Mouse (Mus musculus): ENCODE results near the gene Htr5a.

Htr5a gene

DNA sequence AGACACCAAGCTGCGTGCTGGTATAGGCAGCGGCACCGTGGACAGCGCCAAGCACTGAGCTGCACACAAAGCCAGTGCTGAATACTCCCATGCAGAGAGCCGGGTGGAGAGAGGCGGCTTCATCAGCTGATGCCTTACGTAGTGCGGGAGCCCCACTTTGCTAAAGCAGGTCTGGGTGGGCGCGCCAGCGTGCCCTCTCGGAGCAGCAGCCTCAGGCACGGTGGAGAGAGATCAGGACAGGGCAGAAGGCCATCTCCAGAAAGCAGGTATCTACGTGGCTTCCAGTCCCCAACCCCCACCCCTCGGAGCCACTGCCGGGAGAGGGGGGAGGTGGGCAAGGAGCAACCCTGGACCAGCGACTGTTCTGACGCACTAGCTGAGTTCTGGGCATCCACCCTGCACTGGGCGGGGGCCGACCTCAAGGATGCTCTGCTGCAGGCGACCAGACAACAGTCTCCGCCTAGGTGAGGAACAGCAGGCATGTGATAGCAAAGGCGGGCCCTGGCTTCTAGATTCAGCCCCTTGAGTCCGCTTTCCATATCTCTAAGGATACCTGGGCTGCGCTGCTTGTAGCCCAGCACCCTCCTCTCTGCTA, at the start of gene Htr5a:
Htr5a (plus strand) TSS at position 449 of the 595 bp plus-strand sequence.
- DNase-seq: peak; percentile 47

DNA sequence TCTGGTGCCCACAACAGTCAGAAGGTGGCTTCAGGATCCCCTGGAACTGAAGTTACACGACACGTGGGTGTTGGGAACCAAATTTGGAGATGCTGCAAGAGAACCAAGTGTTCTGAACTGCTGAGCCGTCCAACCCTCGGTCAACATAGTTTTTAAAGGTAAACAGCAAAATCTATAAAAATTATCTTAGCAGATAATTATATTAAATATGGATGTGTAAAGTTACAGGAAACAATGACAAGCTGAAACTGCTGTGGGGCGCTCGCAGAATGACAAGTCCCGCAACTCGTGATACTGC, 49.8 kb upstream of the Htr5a start:
- DNase-seq: no peak

DNA sequence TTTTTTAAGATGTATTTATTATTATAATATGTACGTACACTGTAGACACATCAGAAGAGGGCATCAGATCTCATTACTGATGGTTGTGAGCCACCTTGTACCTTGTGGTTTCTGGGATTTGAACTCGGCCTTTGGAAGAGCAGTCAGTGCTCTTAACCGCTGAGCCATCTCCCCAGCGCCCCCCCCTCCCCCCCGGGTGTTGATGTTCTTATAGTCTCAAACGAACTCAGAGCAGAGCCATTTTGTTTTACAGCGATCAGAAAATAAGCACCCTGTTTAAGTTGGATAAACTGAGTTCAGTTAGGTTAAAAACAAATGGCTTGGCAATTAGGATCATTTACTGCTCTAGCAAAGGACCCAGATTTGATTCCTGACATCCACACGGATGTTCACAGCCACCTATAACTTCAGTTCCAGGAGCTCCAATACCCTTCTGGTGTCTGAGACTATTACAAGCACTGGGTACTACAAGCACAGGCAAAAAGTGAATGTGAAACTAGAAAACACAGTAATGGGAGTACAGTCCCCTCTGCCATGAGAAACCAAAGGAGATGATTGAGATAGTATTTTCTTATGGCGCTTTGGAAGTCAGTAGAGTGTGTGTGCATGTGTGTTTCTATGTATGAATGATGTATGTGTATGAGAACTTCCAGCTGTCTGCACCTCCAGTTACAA, 49.3 kb upstream of the Htr5a start:
- DNase-seq: no peak

DNA sequence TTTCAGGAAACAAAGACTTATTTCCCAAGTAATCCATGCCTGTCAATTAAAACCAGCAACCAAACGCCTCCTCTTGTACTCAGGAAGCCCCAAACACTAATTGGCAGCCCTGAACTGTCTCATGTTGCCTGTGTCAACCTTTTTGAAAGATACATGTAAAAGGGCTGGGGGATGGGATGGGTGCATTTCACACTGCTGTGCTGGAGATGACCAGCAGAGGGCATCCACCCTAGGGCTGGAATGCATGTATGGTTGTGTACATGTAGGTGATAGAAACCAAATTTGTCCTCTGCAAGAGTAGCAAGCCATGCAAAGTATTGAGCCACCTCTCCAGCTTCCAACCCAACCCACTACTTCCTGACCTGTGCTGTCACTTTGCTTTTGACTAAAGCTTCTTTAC, 48.0 kb upstream of the Htr5a start:
- DNase-seq: peak; percentile 68

DNA sequence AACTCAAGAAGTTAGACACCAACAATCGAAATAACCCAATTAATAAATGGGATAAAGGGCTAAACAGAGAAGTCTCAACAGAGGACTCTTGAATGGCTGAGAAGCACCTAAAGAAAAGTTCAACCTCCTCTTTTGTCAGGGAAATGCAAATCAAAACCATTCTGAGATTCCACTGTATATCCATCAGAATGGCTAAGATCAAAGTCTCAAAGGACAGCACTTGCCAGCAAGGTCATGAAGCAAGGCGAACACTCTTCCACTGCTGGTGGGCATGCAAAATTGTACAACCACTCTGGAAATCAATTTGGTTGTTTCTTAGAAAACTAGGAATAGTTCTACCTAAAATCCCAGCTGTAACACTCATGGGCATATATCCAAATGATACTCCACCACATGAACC, 27.7 kb upstream of the Htr5a start:
- DNase-seq: no peak

DNA sequence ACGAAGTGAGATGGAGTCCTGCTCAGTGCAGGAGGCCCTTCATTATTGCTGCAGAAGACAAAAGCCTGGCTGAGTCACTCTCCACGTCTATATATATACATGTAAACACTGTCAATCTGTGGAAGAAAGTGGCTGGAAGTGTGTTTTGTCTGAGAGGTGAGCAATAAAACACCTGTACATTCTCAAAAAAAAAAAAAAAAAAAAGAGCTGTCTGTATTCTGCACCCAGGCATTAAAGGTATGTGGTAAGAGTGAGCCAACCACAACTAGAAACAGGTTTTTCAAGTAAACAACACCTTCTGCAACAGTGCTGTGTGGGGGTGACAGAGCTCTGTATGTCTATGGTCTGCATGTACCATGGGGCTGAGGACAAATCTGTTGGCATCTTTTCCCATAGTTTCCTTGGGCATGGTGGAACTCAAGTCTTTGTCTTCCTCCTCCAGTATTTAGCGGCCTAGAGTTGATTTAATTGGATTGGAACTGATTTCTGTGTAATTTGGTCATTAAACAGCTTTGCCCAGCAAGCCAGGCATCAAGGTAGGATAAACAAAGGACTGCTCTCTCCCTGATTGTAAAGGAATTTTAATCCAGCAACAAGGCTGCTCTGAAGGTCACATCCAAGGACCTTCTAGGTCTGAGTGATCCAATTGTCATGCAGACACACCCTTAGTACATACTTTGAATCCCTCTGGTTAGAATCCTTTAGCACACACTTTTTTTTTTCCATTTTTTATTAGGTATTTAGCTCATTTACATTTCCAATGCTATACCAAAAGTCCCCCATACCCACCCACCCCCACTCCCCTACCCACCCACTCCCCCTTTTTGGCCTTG, 22.9 kb upstream of the Htr5a start:
- DNase-seq: no peak

DNA sequence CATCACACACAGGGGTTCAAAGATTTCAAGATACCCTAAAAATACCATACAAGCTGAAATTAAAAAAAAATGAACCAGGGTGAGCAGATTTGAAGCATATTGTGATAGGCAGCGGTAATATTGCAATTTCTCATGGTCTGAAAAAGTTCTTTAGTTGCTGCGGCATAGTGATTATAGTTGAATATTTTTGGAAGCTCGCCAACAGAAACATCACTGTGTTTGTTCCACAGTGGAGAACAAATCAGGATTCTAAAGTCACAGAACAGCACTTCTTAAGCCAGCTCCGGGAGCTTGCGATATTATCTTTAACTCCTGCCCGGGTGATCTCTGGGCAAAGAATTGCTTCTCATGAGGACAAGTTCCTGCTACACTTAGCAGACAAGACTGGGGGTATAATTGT, 20.8 kb upstream of the Htr5a start:
- DNase-seq: no peak

DNA sequence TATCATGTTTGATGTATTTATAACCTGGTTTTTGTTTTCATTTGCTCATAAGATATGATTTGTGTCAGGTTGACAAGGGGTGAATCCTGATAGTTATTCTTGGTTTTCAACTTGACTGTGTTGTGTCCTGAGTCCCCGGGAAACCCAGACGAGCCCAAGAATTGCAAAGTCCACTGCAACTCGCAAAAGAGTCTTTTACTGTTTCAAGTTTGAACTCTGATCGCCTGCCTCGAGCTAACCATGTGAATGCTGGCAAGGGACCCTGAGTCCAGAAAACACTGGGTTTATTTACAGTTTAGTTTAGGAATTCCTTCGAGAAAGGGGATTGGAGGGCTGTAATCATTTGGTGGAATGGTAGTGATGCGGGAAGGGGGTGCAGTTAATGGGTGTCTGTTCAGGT, 14.0 kb upstream of the Htr5a start:
- DNase-seq: no peak

DNA sequence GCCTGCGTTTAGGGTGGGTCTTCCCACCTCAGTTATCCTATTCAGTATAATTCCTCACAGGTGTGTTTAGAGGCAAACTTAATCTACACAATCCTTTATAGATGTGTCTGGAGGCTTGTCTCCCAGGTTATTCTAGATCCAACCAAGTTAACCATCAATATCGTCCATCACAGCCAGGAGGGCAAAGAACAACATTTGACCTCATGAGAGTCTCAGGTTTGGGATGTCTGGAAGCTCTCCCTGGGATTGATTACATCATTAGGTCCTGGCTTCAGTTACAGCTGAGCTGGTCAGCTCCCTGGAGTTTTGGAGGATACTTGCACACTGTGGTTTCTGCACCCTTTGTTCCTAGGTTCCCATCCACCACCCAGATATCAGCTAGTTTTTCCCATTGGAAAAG, 6.9 kb upstream of the Htr5a start:
- DNase-seq: no peak

DNA sequence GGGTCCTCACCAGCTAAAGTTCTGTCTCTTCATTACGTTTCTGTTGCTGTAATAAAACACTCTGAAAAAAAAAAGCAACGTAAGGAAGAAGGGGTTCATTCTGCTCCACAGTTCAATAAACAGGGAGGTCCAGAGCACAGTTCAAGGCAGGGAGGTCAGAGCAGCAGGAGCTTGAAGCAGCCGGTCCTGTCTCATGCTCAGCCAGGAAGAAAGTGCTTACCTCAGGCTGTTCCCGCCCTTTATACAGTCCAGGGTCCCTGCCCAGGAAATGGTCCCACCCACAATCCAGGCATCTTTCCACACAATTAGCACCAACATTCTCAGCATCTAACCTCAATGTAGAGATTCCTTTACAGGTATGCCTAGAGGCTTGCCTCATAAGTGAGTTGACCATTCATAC, 3.9 kb upstream of the Htr5a start:
- no peak for DNase-seq

DNA sequence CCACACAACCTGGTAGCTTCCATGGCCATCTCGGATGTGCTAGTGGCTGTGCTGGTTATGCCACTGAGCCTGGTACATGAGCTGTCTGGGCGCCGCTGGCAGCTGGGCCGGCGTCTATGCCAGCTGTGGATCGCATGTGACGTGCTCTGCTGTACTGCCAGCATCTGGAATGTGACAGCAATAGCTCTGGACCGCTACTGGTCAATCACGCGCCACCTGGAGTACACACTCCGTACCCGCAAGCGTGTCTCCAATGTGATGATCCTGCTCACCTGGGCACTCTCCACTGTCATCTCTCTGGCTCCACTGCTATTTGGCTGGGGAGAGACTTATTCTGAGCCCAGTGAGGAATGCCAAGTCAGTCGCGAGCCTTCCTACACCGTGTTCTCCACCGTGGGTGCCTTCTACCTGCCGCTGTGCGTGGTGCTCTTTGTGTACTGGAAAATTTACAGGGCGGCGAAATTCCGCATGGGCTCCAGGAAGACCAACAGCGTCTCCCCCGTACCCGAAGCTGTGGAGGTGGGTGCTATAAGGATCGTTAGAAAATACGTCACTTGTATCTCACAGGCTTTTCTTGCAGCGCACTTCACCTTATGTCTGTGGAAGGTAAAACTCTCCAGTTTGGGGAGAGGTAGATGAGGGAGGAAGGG, 847 bp downstream of the Htr5a start:
- DNase-seq: peak; percentile 11

DNA sequence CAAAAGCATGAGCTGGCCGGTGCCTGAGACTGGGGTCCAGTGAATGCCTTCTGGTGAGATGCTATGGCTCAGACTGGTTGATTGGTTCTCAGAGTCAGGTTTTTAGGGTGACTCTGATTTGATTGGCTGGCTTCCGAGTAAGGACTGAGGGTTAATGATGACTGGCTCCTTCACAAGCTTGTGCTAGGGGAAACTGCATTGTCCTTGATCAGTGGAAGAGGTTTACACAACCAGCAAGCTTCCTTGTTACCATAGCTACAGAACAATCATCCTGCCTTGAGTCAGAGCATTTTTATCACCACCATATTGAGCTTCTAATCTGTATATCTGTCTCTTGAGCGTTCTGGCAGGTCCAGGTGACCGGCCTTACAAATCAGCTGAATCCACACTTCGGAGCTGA, 5.0 kb downstream of the Htr5a start:
- DNase-seq: no peak

DNA sequence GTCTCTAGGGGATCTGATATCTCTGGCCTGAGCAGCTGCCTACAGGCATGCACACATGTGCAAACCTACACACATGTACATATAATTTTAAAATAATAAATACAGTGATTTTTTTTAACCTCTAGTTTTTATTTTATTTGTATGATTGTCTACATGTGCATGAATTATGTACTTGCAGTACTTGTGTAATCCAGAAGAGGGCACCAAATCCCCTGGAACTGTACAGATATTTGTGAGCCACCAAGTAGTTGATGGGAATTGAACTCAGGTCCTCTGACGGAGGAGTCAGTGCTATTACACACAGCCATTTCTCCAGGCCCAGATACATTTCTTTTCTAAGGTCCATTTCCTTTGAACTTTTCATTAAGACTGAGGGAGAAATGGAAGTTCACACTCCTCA, 12.3 kb downstream of the Htr5a start:
- DNase-seq: no peak

DNA sequence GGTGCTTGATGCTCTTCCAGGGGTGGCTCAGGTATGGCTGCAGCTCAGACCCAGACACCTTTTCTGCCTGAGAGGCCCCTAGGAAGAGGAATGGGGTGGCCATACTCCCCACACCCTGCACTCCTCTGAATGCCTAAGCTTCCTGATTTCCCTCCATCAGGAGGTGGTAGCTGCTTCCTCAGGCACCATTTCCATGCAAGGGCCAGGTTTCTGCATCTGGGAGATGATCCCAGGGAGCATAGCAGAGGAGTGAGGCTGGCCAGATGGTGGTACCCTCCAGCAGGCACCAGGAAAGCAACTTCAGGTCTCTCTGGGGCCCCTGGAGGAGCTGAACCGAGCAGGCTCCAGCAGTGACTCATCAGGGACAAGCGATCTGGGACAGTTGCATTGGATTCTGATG, 13.8 kb downstream of the Htr5a start:
- no peak for DNase-seq

DNA sequence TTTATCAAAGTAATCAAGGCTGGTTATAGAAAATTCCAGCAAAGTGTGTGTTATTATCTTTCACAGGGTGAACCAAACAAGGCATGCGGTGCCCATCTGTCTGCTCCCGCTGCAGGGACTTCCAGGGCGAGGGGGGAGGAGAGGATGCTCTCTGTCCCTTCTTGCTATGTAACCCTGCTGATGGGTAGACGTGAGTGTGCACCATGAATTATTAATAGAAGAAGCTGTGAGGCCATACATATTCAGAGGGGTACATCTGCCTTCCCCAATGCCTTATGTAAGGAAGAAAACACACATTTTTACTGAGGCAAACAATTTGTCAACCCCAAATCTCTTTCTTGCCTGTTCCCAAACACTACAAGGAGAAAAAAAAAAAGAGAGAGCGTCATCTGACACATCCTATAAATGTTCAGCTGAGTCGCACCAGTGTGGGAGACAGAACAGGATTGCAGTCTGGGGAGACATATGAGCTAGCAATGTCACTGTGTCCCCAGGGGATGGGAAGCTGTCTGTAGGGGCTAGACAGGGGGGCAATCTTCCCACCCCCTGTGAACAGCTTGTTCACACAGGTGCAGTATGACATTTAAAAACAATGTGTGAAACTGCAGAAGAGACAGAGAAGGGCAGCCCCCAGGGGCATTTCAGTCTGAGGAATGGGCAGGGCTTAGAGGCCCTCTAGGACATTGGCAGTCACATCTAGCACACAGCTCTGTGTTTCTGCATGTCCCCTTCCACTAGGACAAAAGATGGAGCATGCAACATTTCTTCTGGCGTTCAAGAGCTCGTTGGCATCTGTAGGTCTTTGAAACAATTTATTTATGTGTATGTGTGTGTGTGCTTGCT, 31.5 kb downstream of the Htr5a start:
- DNase-seq: peak; percentile 7

DNA sequence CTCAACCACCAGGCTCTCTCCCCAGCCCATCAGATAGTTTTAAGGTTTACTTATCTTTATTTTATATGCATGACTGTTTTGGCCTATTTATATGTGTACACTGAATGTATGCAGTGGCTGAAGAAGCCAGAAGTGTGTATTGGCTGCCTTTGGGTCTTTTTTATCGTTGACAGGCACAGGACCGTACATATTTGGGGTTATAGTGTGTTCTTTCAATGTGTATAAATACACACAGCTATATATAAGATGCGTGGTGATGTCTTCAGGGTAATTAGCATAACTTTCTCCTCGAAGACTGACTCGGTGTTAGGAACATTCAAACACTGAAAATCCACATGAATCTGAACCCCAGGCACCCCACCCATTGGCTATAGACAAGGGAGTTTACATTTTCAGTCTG, 32.3 kb downstream of the Htr5a start:
- no peak for DNase-seq

DNA sequence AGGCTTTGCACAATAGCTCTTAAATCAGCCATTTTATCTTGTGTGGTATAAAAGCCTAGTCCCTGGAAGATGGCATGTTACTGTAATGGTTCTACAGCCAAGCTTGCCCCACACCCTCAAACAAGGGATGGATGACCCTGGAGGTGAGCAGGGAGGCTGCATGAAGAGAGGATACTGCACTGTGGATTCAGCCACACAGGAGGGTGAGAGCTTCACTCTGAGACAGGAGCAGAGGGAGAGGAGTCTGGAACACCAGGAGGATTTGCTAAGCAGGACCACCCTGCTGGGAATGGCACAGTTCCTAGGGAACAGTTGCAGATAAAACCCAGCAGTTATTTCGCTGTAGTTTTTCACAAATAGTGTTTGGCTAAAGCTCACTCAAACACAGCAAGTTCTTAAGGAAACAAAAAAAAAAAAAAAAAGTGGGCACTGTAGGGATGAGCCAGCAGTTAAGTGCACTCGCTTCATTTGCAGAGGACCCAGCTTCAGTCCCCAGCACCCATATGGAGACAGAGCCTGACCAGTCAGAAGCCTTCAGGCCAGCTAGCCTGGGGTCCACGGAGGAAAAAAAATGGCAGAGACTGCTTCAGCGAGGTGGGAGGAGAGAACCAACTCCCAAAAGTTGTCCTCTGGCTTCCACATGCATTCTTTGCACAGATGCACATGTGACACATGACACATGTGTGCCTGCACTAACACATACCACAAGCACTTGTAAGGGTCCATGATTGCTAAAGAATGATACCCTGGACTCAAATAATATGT, 33.6 kb downstream of the Htr5a start:
- DNase-seq: no peak

DNA sequence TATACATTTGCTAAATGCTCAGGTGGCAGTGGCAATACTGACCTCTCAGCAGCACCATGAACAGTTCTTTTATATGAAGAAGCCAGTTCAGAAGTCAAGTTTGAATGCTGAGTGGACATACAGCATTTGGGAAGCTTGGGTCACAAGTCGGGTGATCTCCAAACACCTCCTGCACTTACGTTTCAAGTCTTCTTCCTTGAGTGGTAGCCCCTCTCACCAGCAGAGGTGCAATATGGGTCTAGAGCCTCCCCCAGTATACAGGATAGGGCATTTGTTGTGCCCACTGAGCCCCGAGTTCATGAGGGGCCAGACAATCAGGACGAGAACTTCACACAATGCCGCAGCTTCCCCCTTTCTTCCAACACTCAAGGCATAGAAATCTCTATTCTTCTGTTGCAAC, 36.4 kb downstream of the Htr5a start:
- no peak for DNase-seq

DNA sequence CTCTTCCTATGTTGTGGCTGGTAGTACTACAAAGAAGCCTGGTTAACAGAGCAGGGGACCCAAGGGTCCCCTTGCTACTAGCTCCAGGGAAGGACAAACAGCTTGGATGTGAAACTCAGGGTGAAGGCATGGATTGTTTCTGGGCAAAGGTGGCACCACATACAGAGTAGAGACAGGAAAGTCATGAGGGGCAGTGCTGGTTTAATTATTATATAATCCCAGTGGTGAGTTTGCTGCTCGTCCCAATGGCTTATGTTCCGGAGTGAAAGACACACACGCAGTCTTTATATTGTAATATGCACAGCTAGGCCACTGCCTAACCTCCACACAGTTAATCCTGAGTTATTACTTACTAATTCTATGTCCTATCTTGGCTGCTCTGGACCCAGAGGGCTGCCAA, 37.8 kb downstream of the Htr5a start:
- DNase-seq: no peak

DNA sequence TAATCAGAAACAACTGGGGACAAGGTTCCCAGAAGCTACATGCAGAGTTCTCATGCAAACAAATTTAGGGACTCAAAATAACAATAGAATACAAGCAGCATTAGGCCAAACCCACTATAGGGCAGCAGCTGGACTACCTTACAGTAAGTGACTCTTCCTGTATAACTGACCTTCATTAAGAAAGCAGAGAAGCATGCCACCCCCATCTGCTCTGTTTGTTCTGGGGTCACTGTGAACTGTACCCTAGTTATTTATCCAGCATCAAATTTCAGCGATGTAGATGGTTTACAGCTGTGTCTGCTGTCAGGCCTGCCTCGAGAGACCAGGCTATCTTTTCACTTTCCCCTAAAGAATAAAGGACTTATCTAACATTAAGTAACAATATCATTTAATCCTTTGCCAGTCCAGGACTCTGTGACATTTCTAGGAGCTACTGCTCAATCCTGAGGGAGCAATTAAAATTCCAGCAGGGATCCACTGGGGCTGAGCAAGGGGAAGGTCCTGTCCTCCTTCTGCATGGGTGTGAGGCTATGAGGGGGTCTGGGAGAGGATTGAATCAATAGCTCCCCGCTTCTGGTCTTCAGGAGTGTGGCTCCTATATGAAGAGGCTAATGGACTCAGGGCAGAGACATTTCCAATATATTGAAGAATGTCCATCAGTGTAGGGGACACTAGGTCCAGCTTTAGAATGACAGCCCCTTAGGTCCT, 38.5 kb downstream of the Htr5a start:
- no peak for DNase-seq

DNA sequence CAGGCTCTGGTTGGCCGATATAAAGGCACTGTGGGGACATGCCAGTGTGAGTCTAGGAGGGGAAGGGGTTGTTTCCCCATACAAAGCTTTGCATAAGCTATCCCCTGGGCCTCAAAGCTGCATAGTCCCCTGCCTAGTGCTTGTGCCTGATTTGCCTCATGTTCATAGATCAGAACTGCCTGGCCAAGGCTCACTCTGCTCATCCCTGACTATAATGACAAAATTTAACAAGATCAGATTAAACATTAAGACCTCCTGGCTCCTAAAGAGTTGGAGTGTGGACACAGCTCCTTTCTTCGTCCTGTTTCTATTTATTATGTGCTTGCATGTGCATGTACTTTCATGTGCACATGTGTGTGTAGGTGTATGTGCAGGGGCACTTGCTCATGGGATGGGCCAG, 39.3 kb downstream of the Htr5a start:
- no peak for DNase-seq

DNA sequence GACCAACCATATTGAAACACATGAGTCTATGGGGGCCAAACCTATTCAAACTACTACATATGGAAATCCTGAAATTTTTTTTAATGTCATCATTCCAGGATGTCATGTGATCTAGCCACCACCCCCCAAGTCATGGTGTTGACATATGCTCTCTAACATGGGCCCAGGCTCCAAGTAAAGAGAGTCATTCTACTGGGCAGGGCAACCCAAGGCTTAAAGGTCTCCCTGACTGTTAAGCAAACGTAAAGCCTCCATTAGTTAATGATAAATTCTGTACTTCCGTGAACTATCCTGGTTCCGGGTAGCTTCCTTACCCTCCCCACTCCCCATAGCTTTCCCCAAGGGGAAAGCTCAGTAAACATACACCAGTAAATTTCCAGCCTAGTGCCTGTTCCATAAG, 46.1 kb downstream of the Htr5a start:
- DNase-seq: no peak

Measured in right cerebral cortex, postnatal 4 days (tissue).